Mouse (Mus musculus): ENCODE data around the gene Iqsec1. TPM values are rescaled to one million over a fixed set of nuclear protein-coding genes. Genes with fewer than 3 reads are reported as not detected.

Iqsec1 gene
- total and polyA plus RNA-seq, 2 experiments, result 8.9 to 69.3 TPM

GRCm38 (mm10) chr6:91001566-91001965 lies 13.1 kb upstream of the Iqsec1 start:
- H3K27ac ChIP-seq (replicated peaks; ENCODE audit: insufficient read depth, low read depth, low read length), result no peak overlapping the region
- no peaks in the 10 kb centered on the region for H3K4me1 ChIP-seq (ENCODE audit: control insufficient read depth, insufficient read depth, low read length)
- no peaks in the 10 kb centered on the region for H3K27me3 ChIP-seq (ENCODE audit: control insufficient read depth, insufficient read depth, low read length)
- H3K4me3 ChIP-seq (ENCODE audit: insufficient read depth, low read depth, low read length), result no peak overlapping the region
- no peaks in the 10 kb centered on the region for H3K36me3 ChIP-seq (ENCODE audit: control insufficient read depth, insufficient read depth, low read length)
- no peaks in the 10 kb centered on the region for H3K79me2 ChIP-seq (ENCODE audit: control insufficient read depth, insufficient read depth, low read length)
- 73% methylated on average over 7 of the region's 7 CpGs for WGBS
- no peak for DNase-seq (ENCODE audit: extremely low read depth, low read depth, low spot score)
- no peak overlapping the region for H3K9ac ChIP-seq (ENCODE audit: low read depth, low read length)
- TF ChIP-seq POLR2A (IDR thresholded peaks at IDR 0.05; ENCODE audit: extremely low read depth, insufficient read depth, low read length) (no peak), CTCF (IDR thresholded peaks at IDR 0.05; ENCODE audit: low read depth, low read length) (no peak)

- no peak for DNase-seq (ENCODE audit: extremely low read depth, low read depth, low spot score)
- Histone ChIP-seq H3K4me3 (ENCODE audit: insufficient read depth, low read depth, low read length) (no peak overlapping the region), H3K9ac (ENCODE audit: low read depth, low read length) (no peak overlapping the region), H3K79me2 (ENCODE audit: control insufficient read depth, insufficient read depth, low read length) (no peaks in the 10 kb centered on the region), H3K27ac (replicated peaks; ENCODE audit: insufficient read depth, low read depth, low read length) (no peak overlapping the region), H3K4me1 (ENCODE audit: control insufficient read depth, insufficient read depth, low read length) (no peaks in the 10 kb centered on the region), H3K27me3 (ENCODE audit: control insufficient read depth, insufficient read depth, low read length) (no peaks in the 10 kb centered on the region), H3K36me3 (ENCODE audit: control insufficient read depth, insufficient read depth, low read length) (no peaks in the 10 kb centered on the region)
- TF ChIP-seq CTCF (IDR thresholded peaks at IDR 0.05; ENCODE audit: low read depth, low read length), result no peak
- TF ChIP-seq POLR2A (IDR thresholded peaks at IDR 0.05; ENCODE audit: extremely low read depth, insufficient read depth, low read length), result no peak
- 47% methylated on average over 15 of the region's 15 CpGs for WGBS
These were observed 12.5 kb upstream of the Iqsec1 start for GRCm38 (mm10) chr6:91000819-91001525.

DNA sequence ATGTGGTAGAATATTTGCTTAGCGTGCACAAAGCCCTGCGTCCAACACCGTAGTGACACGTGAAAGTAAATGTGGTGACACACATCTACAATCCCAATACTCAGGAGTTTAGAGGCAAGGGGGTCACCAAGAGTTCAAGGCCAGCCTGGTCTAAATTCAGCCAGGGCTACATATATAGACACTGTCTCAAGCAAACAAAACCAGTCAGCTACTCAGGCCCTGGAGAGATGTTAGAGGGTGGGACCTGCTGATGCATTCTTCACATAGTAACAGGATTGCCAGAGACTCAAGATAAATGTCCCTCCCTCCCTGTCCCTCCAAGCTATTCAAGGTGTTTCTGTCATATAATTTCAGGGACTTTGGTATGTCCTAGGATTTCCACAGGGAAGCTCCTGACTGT lies 10.7 kb upstream of the Iqsec1 start:
- no peaks in the 10 kb centered on the region for H3K27me3 ChIP-seq (ENCODE audit: control insufficient read depth, insufficient read depth, low read length)
- H3K9ac ChIP-seq (ENCODE audit: low read depth, low read length), result no peak overlapping the region
- H3K4me1 ChIP-seq (ENCODE audit: control insufficient read depth, insufficient read depth, low read length), result no peaks in the 10 kb centered on the region
- no peak overlapping the region for H3K4me3 ChIP-seq (ENCODE audit: insufficient read depth, low read depth, low read length)
- 70% methylated on average over 4 of the region's 4 CpGs for WGBS
- no peaks in the 10 kb centered on the region for H3K79me2 ChIP-seq (ENCODE audit: control insufficient read depth, insufficient read depth, low read length)
- H3K27ac ChIP-seq (replicated peaks; ENCODE audit: insufficient read depth, low read depth, low read length), result no peak overlapping the region
- TF ChIP-seq POLR2A (IDR thresholded peaks at IDR 0.05; ENCODE audit: extremely low read depth, insufficient read depth, low read length), result no peak
- TF ChIP-seq CTCF (IDR thresholded peaks at IDR 0.05; ENCODE audit: low read depth, low read length), result no peak
- no peaks in the 10 kb centered on the region for H3K36me3 ChIP-seq (ENCODE audit: control insufficient read depth, insufficient read depth, low read length)
- DNase-seq (ENCODE audit: extremely low read depth, low read depth, low spot score), result no peak

- H3K27me3 ChIP-seq (ENCODE audit: control insufficient read depth, insufficient read depth, low read length), result no peaks in the 10 kb centered on the region
- no peaks in the 10 kb centered on the region for H3K4me1 ChIP-seq (ENCODE audit: control insufficient read depth, insufficient read depth, low read length)
- H3K27ac ChIP-seq (replicated peaks; ENCODE audit: insufficient read depth, low read depth, low read length), result no peak overlapping the region
- no peak for DNase-seq (ENCODE audit: extremely low read depth, low read depth, low spot score)
- H3K36me3 ChIP-seq (ENCODE audit: control insufficient read depth, insufficient read depth, low read length), result no peaks in the 10 kb centered on the region
- H3K4me3 ChIP-seq (ENCODE audit: insufficient read depth, low read depth, low read length), result no peak overlapping the region
- no peak overlapping the region for H3K9ac ChIP-seq (ENCODE audit: low read depth, low read length)
- no peaks in the 10 kb centered on the region for H3K79me2 ChIP-seq (ENCODE audit: control insufficient read depth, insufficient read depth, low read length)
- 84% methylated on average over 3 of the region's 3 CpGs for WGBS
- TF ChIP-seq CTCF (IDR thresholded peaks at IDR 0.05; ENCODE audit: low read depth, low read length) (no peak), POLR2A (IDR thresholded peaks at IDR 0.05; ENCODE audit: extremely low read depth, insufficient read depth, low read length) (no peak)
These were observed 8.5 kb upstream of the Iqsec1 start for GRCm38 (mm10) chr6:90997025-90997424.

- no peak for TF ChIP-seq POLR2A (IDR thresholded peaks at IDR 0.05; ENCODE audit: extremely low read depth, insufficient read depth, low read length)
- no peak for TF ChIP-seq CTCF (IDR thresholded peaks at IDR 0.05; ENCODE audit: low read depth, low read length)
- no peaks in the 10 kb centered on the region for H3K4me1 ChIP-seq (ENCODE audit: control insufficient read depth, insufficient read depth, low read length)
- WGBS, result 84% methylated on average over 2 of the region's 2 CpGs
- no peaks in the 10 kb centered on the region for H3K79me2 ChIP-seq (ENCODE audit: control insufficient read depth, insufficient read depth, low read length)
- no peak overlapping the region for H3K27ac ChIP-seq (replicated peaks; ENCODE audit: insufficient read depth, low read depth, low read length)
- no peak for DNase-seq (ENCODE audit: extremely low read depth, low read depth, low spot score)
- H3K36me3 ChIP-seq (ENCODE audit: control insufficient read depth, insufficient read depth, low read length), result no peaks in the 10 kb centered on the region
- no peak overlapping the region for H3K4me3 ChIP-seq (ENCODE audit: insufficient read depth, low read depth, low read length)
- no peak overlapping the region for H3K9ac ChIP-seq (ENCODE audit: low read depth, low read length)
- no peaks in the 10 kb centered on the region for H3K27me3 ChIP-seq (ENCODE audit: control insufficient read depth, insufficient read depth, low read length)
These were observed 7.7 kb upstream of the Iqsec1 start for GRCm38 (mm10) chr6:90996181-90996580.

DNA sequence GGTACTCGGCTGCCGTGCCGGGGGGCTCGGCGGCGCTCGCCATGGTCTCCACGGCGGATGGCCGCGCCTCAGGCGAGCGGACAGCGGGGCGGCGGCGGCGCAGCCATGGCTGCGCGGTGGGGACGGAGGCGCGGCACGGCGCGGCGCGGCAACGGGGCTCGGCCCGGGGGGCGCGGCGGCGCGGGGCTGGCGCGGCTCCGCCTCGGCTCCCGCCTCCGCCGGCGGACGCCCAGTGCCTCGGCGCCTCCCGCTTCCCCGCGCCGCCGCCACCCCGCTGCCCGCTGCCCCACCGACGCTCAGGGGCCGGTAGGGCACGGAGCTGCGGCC lies 223 bp downstream of the Iqsec1 start:
- Histone ChIP-seq H3K36me3 (ENCODE audit: control insufficient read depth, insufficient read depth, low read length) (no peaks in the 10 kb centered on the region), H3K79me2 (ENCODE audit: control insufficient read depth, insufficient read depth, low read length) (no peaks in the 10 kb centered on the region), H3K4me1 (ENCODE audit: control insufficient read depth, insufficient read depth, low read length) (peaks cover 2% of the 10 kb centered on the region; the same call in 1 of the 2 replicates), H3K27me3 (ENCODE audit: control insufficient read depth, insufficient read depth, low read length) (peaks cover 15% of the 10 kb centered on the region), H3K9ac (ENCODE audit: low read depth, low read length) (peak overlapping the region; percentile 56), H3K4me3 (ENCODE audit: insufficient read depth, low read depth, low read length) (peak overlapping the region; percentile 56), H3K27ac (replicated peaks; ENCODE audit: insufficient read depth, low read depth, low read length) (no peak overlapping the region)
- no peak for TF ChIP-seq CTCF (IDR thresholded peaks at IDR 0.05; ENCODE audit: low read depth, low read length)
- TF ChIP-seq POLR2A (IDR thresholded peaks at IDR 0.05; ENCODE audit: extremely low read depth, insufficient read depth, low read length), result no peak
- no peak for DNase-seq (ENCODE audit: extremely low read depth, low read depth, low spot score)
- 8% methylated on average over 53 of the region's 59 CpGs for WGBS
